Mouse (Mus musculus) thymus, postnatal 0 days (tissue): ENCODE data around the gene Gm3250. TPM values are rescaled to one million over a fixed set of nuclear protein-coding genes. Genes with fewer than 3 reads are reported as not detected.
A peak's percentile ranks its signal among the peaks of the same experiment; 100 is the strongest.
"Not testable (repeated sequence)": the region's sequence is repeated elsewhere in the genome, so short reads cannot be mapped to it uniquely, and the experiment has no call there.

ENCODE experiments used
- DNase-seq: peaks from one replicate; pipeline ENCODE4 v3.0.0-alpha.2; 2015; ENCODE audit warnings: low spot score
- polyA plus RNA-seq: library from polyadenylated mRNA; unstranded; fragments of >200 nt; fragmentation: Nextera tagmentation; extraction: Ambion mirVana; gene quantifications from 2 replicates; pipeline ENCODE4 v1.2.1, GENCODE M21; 2015

Gm3250 gene
- polyA plus RNA-seq: not detected in 2 replicates

DNA sequence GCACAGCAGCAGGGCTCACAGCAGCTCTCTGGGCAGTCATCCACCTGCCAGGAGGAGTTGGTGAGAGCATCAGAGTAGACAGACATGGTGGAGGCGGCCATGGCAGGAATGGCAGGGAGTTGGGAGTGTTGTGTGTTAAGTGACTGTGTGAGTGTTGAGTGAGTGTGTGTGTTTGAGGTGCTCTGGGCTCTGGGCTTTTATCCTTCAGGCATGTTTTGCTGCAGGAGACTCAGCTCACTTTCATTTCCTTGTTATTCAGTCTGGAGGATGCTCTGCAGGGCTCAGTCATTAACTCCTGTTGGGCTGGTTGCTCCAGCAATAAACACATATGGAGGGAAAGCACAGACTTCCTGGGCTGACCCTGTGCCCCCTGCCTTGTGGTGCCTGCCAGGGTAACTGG, at the start of gene Gm3250:
Gm3250 (minus strand) TSS at position 101 of the 400 bp plus-strand sequence.
- not testable (repeated sequence) for DNase-seq

- DNase-seq: no peak
Observed at GRCm38 (mm10) chr10:77826951-77827350, 44.6 kb upstream of the Gm3250 start, which contains the start of gene Krtap10-4. Krtap10-4 (minus strand) TSS chr10:77827095.

GRCm38 (mm10) chr10:77819203-77819602, 36.9 kb upstream of the Gm3250 start:
- DNase-seq: no peak

DNA sequence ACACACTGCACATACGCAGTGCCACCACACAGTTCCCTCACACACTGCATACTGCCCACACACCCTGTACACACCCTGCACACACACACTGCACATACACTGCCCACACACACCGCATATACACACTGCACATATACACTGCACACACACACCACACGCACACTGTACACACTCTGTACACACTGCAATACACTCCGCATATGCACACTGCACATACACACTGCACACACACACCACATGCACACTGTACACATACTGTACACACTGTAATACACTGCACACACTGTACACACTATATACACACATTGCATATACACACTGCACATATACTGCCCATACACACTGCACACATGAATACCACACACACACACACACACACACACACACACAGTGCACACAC, 36.2 kb upstream of the Gm3250 start:
- DNase-seq: no peak

- peak; percentile 26 for DNase-seq
Observed at GRCm38 (mm10) chr10:77815514-77815913, 33.2 kb upstream of the Gm3250 start.

- no peak for DNase-seq
Observed at GRCm38 (mm10) chr10:77814382-77814781, 32.0 kb upstream of the Gm3250 start, which contains the start of gene Gm2696. Gm2696 (plus strand) TSS chr10:77814682.

DNA sequence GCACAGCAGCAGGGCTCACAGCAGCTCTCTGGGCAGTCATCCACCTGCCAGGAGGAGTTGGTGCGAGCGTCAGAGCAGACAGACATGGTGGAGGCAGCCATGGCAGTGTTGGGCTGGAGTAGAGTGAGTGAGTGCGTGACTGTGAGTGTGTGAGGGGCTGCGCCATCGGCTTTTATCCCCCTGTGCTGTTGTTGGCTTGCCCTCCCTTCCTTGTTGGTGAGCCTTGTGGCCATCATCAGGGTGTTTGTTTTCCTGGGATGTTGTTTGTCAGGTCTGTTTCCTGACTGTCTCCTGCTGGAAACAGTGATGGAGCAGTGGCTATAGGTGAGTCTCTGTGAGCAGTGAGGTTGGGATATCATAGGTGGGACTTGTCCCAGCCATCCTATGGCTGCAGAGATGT, 29.4 kb upstream of the Gm3250 start, which contains the start of gene Gm9507:
Gm9507 (minus strand) TSS at position 101 of the 400 bp plus-strand sequence.
- DNase-seq: no peak

DNA sequence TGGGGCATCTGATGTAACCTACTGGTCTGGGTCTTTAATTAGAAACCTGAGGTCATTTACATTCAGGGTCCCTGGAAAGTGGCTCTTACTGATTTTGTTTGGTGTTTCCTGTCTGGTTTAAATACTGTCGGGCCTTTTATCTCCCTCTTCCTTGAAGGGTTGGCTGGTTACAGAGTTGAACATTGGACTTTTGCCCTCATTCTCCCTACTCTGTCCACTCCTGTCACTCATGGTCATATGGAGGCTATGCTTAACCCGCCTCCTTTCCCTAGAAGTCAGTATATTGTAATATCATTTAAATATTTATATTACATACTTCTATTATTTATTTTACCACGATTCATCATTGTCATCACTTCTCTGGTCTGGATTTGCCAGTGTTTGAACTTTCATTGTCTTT, 21.8 kb upstream of the Gm3250 start:
- no peak for DNase-seq

- DNase-seq: no peak
Observed at GRCm38 (mm10) chr10:77798921-77799508, 16.7 kb upstream of the Gm3250 start, which contains the start of gene Gm19668. Gm19668 (minus strand) TSS chr10:77799133.

DNA sequence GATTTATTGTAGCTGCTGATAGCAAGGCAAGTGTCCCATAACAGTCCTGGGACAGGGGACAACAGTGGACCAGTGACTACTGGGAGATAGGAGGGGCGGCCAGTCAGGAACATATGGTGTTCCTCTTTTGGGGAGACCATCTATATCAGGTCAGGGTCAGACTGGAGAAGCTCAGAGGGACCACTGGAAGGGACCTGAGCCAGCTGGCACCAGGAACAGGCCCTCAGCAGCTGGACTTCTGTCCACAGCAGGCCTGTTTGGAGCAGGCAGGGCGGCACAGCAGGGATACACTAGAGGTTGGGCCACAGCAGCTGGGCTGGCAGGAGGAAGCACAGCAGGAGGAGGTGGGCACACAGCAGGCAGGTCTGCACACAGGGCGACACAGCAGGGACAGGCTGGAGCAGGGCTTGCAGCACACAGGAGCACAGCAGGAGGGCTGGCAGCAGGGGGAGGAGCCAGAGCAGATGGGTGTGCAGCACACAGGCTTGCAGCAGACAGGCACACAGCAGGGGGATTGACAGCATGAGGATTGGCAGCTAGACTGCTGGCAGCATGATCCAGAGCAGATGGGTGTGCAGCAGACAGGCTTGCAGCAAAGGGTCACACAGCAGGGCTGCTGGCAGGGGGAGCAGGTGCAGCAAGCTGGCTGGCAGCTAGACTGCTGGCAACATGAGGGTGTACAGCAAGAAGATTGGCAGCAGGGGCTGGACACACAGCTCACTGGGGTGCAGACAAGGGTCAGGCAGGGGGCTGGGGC, 16.0 kb upstream of the Gm3250 start:
- DNase-seq: not testable (repeated sequence)

GRCm38 (mm10) chr10:77797677-77798076, 15.3 kb upstream of the Gm3250 start:
- no peak for DNase-seq

- no peak for DNase-seq
Observed at GRCm38 (mm10) chr10:77794976-77795375, 12.6 kb upstream of the Gm3250 start, which contains the start of gene Gm9639. Gm9639 (minus strand) TSS chr10:77795076.

GRCm38 (mm10) chr10:77788621-77789020, 6.3 kb upstream of the Gm3250 start:
- DNase-seq: no peak

DNA sequence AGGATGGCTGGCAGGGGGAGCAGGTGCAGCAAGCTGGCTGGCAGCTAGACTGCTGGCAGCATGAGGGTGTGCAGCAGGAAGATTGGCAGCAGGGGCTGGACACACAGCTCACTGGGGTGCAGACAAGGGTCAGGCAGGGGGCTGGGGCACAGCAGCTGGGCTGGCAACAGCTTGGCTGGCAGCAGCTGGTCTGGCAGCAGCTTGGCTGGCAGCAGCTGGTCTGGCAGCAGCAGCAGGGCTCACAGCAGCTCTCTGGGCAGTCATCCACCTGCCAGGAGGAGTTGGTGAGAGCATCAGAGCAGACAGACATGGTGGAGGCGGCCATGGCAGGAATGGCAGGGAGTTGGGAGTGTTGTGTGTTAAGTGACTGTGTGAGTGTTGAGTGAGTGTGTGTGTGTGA, 5.5 kb upstream of the Gm3250 start, which contains the start of gene Gm7137:
Gm7137 (minus strand) TSS at position 325 of the 400 bp plus-strand sequence.
- DNase-seq: not testable (repeated sequence)

- not testable (repeated sequence) for DNase-seq
Observed at GRCm38 (mm10) chr10:77783396-77783795, 1.1 kb upstream of the Gm3250 start.

DNA sequence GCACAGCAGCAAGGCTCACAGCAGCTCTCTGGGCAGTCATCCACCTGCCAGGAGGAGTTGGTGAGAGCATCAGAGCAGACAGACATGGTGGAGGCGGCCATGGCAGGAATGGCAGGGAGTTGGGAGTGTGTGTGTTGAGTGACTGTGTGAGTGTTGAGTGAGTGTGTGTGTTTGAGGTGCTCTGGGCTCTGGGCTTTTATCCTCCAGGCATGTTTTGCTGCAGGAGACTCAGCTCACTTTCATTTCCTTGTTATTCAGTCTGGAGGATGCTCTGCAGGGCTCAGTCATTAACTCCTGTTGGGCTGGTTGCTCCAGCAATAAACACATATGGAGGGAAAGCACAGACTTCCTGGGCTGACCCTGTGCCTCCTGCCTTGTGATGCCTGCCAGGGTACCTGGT, 5.5 kb downstream of the Gm3250 start, which contains the start of gene Gm7138:
Gm7138 (minus strand) TSS at position 101 of the 400 bp plus-strand sequence.
- not testable (repeated sequence) for DNase-seq

GRCm38 (mm10) chr10:77772142-77772541, 10.2 kb downstream of the Gm3250 start:
- not testable (repeated sequence) for DNase-seq

- not testable (repeated sequence) for DNase-seq
Observed at GRCm38 (mm10) chr10:77771225-77771624, 11.1 kb downstream of the Gm3250 start, which contains the start of gene Gm3238. Gm3238 (minus strand) TSS chr10:77771325.

DNA sequence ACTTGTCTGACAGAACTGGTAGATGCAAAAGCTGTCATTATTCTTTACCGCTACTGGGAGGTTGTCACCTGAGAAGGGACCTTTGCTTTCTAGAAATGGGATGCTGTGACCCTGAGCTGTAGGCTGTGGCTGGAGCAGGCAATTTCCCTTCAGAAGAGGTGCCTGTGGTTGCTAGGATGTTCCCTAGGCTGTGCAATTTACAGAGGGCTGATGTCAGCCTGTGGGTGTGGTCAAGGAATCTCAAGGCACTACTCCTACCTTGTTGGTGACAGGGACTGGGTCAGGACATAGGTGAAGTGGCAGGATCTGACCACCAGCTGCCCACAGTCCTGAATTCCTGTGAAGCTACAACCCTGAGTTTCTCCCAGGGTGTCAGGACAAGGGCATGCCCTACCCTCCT, 12.6 kb downstream of the Gm3250 start:
- no peak for DNase-seq

- DNase-seq: not testable (repeated sequence)
Observed at GRCm38 (mm10) chr10:77759582-77759981, 22.8 kb downstream of the Gm3250 start, which contains the start of gene Gm3233. Gm3233 (minus strand) TSS chr10:77759682.

GRCm38 (mm10) chr10:77753448-77753847, 28.9 kb downstream of the Gm3250 start:
- DNase-seq: no peak

DNA sequence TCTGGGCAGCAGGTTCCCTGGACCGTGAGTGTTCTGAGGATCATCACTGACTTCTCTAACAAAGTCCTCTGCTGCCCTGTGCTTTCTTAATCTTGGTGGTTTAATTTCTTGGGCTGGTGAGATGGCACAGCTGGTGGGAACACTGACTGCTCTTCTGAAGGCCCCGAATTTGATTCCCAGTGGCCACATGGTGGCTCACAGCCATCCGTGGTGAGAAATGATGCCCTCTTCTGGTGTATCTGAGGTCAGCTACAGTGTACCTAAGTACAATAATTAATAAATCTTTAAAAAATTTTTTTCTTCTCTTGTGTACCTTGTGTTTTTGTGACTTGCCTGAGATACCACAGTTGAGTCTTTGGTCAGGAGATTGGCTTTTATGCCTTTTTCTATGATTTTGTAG, 30.0 kb downstream of the Gm3250 start:
- DNase-seq: not testable (repeated sequence)
